11 mouse cellular contexts compared by ENCODE assay signal in genomic region chr5:111674976-111675672, GRCm38 (mm10). TPM values are rescaled to one million over a fixed set of nuclear protein-coding genes. Genes with fewer than 3 reads are reported as not detected.
DNase-seq lines count a peak whose midpoint lies in the region; ATAC-seq lines count a peak whose summit lies in the region.
"Had no signal": no experiment of that assay in that cellular context is flagged by ENCODE, and none has a peak within 500 bp of the region (broad histone marks: within the 10 kb centered on the region; RNA-seq: fewer than 3 reads in every experiment).

No protein-coding gene starts in this region.

- no peak overlapping the region for H3K4me3 ChIP-seq in kidney, embryonic 14.5 days (ENCODE audit: low read length)
- no peak overlapping the region for H3K4me3 ChIP-seq in intestine, embryonic 16.5 days (ENCODE audit: low read length)
- H3K4me3 ChIP-seq in stomach, embryonic 15.5 days (replicated peaks) = no peak overlapping the region

- peak overlapping the region; percentile 63; the same call in 1 of the 2 replicates for H3K27ac ChIP-seq in kidney, embryonic 14.5 days (ENCODE audit: low read depth, low read length)
- H3K27ac ChIP-seq in intestine, embryonic 16.5 days (ENCODE audit: low read length) = peak overlapping the region; percentile 88
- H3K27ac ChIP-seq in stomach, embryonic 15.5 days = peak overlapping the region; percentile 83

- no peaks in the 10 kb centered on the region; the same call in 1 of the 2 replicates for H3K27me3 ChIP-seq in kidney, embryonic 14.5 days (ENCODE audit: control insufficient read depth, insufficient read depth, low read length)
- no peaks in the 10 kb centered on the region for H3K27me3 ChIP-seq in intestine, embryonic 16.5 days (replicated peaks; ENCODE audit: control insufficient read depth, insufficient read depth, low read length)
- H3K27me3 ChIP-seq in stomach, embryonic 15.5 days (replicated peaks) = no peaks in the 10 kb centered on the region

- no peaks in the 10 kb centered on the region for H3K9me3 ChIP-seq in kidney, embryonic 14.5 days (ENCODE audit: control insufficient read depth, low read length)
- H3K9me3 ChIP-seq in intestine, embryonic 16.5 days (ENCODE audit: control insufficient read depth, low read length) = no peaks in the 10 kb centered on the region
- H3K9me3 ChIP-seq in stomach, embryonic 15.5 days = no peaks in the 10 kb centered on the region

- no peak overlapping the region for H3K4me2 ChIP-seq in kidney, embryonic 14.5 days (replicated peaks; ENCODE audit: low read depth, low read length)
- no peak overlapping the region for H3K4me2 ChIP-seq in intestine, embryonic 16.5 days (ENCODE audit: low read depth, low read length)
- no peak overlapping the region for H3K4me2 ChIP-seq in stomach, embryonic 15.5 days

- ATAC-seq in kidney, embryonic 14.5 days (ENCODE audit: low FRiP score, low TSS enrichment) = peak; percentile 53
- peak; percentile 26; the same call in 1 of the 2 replicates for ATAC-seq in intestine, embryonic 16.5 days
- ATAC-seq in stomach, embryonic 15.5 days (ENCODE audit: insufficient read depth, low FRiP score, low read depth) = peak; percentile 11; the same call in 1 of the 2 replicates

- DNase-seq in kidney, adult 11 months = no peak
- DNase-seq in fat pad, adult 2 months (ENCODE audit: extremely low read depth, low read depth, low spot score) = peak; percentile 10
- DNase-seq in left cerebral cortex, postnatal 36 days (ENCODE audit: low spot score in 2 of 2) = no peak
- no peak for DNase-seq in c-Kit-positive CD71-positive TER-119-positive erythroid progenitor cells, embryonic 14.5 days (ENCODE audit: low spot score)
- DNase-seq in layer of hippocampus, postnatal 36 days = no peak

- intact Hi-C loops in left cerebral cortex, postnatal 36 days (cut with DNase I) = no loop called here

- 31% methylated on average over 6 of the region's 6 CpGs for WGBS in kidney, embryonic 14.5 days
- WGBS in intestine, embryonic 16.5 days = 45% methylated on average over 6 of the region's 6 CpGs
- 48% methylated on average over 6 of the region's 6 CpGs for WGBS in stomach, embryonic 15.5 days

- peaks cover 23% of the 10 kb centered on the region for H3K4me1 ChIP-seq in kidney, embryonic 14.5 days (ENCODE audit: control insufficient read depth, insufficient read depth, low read length)
- peaks cover 22% of the 10 kb centered on the region for H3K4me1 ChIP-seq in intestine, embryonic 16.5 days (ENCODE audit: control insufficient read depth, insufficient read depth, low read length)
- H3K4me1 ChIP-seq in stomach, embryonic 15.5 days = peaks cover 30% of the 10 kb centered on the region

- no peaks in the 10 kb centered on the region for H3K36me3 ChIP-seq in kidney, embryonic 14.5 days (ENCODE audit: control insufficient read depth, insufficient read depth, low read length)
- no peaks in the 10 kb centered on the region for H3K36me3 ChIP-seq in intestine, embryonic 16.5 days (ENCODE audit: control insufficient read depth, insufficient read depth, low read length)
- H3K36me3 ChIP-seq in stomach, embryonic 15.5 days = no peaks in the 10 kb centered on the region

- H3K9ac ChIP-seq in kidney, embryonic 14.5 days (ENCODE audit: low read depth, low read length) = no peak overlapping the region
- H3K9ac ChIP-seq in intestine, embryonic 16.5 days (ENCODE audit: low read depth, low read length) = peak overlapping the region; percentile 30; the same call in 1 of the 2 replicates
- H3K9ac ChIP-seq in stomach, embryonic 15.5 days = no peak overlapping the region

RNA-seq across cellular contexts. Expression of gene Gm26897, which starts 58.6 kb away (rescaled TPM):
- not detected in 2 replicates for polyA plus RNA-seq in kidney, embryonic 14.5 days (2014; fragmentation: Nextera tagmentation; extraction: Ambion mirVana)
- polyA plus RNA-seq in intestine, embryonic 16.5 days (2015; fragmentation: Nextera tagmentation; extraction: Ambion mirVana) = not detected in 2 replicates
- polyA plus RNA-seq in stomach, embryonic 15.5 days (2015; fragmentation: Nextera tagmentation; extraction: Ambion mirVana) = not detected in 2 replicates
- total RNA-seq in left cerebral cortex, postnatal 36 days (2021) = not detected
- not detected for total RNA-seq in layer of hippocampus, postnatal 36 days (2021)
- total RNA-seq: layer of hippocampus, postnatal 25 days had no signal
- polyA plus RNA-seq: neural tube, embryonic 14.5 days; urinary bladder, adult 2 months had no signal
